Mouse (Mus musculus): ENCODE measurements around the gene Rasgrp1. TPM values are rescaled to one million over a fixed set of nuclear protein-coding genes. Genes with fewer than 3 reads are reported as not detected.

Gene Rasgrp1
- 2.7 and 3.4 TPM in 2 replicates for polyA plus RNA-seq (2012; rRNA removed)

DNA sequence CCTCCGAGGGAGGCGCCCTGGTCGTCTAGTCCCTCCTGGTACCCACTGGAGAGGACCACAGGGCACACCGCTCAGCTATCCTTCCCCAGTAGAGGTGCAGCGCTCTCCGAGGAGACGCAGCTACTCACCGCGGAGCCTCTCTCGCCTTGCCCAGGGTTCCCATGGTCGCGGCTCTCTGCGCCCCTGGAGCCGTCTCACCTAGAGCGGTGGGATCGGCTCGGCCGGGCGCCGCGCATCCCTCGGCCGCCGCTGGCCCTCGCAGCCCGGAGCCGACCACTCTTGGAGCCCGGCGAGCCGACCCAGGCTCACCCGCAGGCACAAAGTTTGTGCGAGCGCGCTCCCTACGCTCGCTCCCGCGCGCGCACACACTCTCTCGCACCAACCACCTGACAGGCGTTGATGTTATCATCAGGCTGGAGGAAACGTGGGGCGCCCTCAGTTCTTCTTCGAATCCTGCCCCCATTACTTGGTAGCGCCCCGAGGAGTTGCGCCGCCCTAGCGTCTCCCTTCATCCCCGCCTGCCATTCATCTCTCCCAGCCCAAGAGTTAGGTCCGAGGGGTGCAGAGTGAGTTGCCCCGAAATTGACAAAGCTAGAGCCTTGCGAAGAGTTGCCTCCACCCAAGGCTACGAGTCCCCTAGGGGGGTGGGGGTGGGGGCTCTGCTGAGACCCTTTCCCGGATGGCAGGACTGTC, at the start of gene Rasgrp1:
Gene Rasgrp1 (minus strand): TSS at position 455 of the 693 bp plus-strand sequence.
- TF ChIP-seq POLR2A (IDR thresholded peaks at IDR 0.05; ENCODE audit: borderline replicate concordance, extremely low read depth, insufficient read depth, insufficient read length, poor library complexity, severe bottlenecking) (no peak), CTCF (IDR thresholded peaks at IDR 0.05; ENCODE audit: borderline replicate concordance, extremely low read depth, insufficient read depth, insufficient read length) (no peak)
- DNase-seq (ENCODE audit: low read depth) = peak; percentile 41

DNA sequence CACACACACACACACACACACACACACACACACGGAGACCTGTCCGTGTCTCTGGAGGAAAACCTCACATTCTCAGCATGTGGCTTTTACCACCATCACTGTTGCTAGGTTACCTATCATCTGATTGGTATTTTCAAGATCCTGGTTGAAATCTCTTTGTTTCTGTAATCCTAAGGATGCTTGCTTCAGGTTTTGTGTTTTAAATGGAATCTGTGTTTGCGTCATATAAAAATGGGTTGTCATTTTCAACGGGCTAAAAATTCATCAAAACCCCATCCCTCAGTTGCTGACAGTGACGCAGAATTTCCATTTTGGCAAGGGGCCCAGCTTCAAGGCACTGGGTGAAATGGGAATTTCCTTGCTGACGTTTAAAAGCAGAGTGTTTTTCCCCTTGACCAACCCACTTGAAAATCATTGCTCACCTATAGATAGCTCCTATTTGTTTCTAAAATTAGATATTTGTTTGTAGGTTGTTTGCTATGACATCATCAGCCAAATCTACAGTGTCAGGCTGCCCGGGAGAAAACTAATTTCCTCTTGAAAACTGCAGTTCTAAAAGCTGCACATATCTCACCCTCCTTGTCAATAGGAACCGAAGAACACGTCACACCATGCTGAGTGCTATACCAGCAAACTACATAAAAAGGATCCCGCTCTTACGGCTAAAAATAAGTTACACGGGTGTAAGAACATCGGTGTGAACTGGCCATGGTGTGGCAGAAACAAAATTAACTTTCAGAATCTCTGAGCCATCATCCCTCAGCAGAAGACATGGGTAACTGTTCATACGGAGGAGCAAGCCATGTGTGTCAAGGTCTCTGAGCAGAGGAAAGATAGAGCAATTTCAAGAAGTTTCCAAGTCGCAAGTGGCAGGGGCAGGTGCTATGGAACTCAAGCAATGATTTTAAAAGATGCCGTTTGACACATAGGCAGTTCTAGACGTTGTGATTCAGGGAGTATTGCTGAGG, 47.4 kb upstream of the Rasgrp1 start:
- peak; percentile 75 for DNase-seq (ENCODE audit: low read depth)
- TF ChIP-seq POLR2A (IDR thresholded peaks at IDR 0.05; ENCODE audit: borderline replicate concordance, extremely low read depth, insufficient read depth, insufficient read length, poor library complexity, severe bottlenecking) (no peak), CTCF (IDR thresholded peaks at IDR 0.05; ENCODE audit: borderline replicate concordance, extremely low read depth, insufficient read depth, insufficient read length) (no peak)

DNA sequence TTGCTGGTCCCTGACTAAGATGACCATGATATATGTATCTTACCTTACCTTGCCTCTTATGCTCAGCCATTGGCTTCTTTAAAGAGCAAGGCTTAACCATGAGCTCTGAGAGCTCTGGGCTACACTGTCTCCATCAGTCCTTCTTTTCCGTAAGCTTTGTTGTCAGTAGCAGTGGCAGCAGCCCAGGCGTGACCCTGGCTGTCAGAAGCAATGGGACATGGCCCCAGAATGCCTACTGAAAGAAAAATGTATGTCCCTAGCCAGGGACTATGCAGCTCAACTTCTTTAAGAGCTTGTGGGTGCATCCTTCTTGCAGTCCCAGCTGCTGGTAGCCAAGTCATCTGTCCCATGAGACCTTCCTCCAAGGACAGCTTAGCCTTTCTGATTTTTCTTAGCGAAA, 46.7 kb upstream of the Rasgrp1 start:
- no peak for DNase-seq (ENCODE audit: low read depth)
- no peak for TF ChIP-seq CTCF (IDR thresholded peaks at IDR 0.05; ENCODE audit: borderline replicate concordance, extremely low read depth, insufficient read depth, insufficient read length)
- no peak for TF ChIP-seq POLR2A (IDR thresholded peaks at IDR 0.05; ENCODE audit: borderline replicate concordance, extremely low read depth, insufficient read depth, insufficient read length, poor library complexity, severe bottlenecking)

DNA sequence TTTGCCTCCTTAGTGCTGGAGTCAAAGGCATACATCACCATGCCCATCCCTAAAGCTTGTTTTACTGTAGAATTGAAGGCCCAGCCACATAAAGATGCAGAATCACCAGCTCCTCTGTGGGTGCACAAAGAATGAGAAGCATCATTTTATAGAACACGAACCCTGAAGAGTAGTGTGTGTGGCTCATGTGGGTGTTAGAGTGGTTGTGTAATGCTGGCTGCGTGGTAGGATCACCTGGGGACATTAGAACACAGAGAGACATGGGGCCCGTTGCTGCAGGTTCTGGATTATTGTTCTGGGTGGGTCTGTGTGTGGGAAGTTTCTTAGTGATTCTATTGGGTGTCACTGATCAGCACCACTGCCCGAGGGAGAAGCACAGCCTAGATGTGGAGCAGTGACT, 45.3 kb upstream of the Rasgrp1 start:
- TF ChIP-seq POLR2A (IDR thresholded peaks at IDR 0.05; ENCODE audit: borderline replicate concordance, extremely low read depth, insufficient read depth, insufficient read length, poor library complexity, severe bottlenecking) = no peak
- no peak for TF ChIP-seq CTCF (IDR thresholded peaks at IDR 0.05; ENCODE audit: borderline replicate concordance, extremely low read depth, insufficient read depth, insufficient read length)
- no peak for DNase-seq (ENCODE audit: low read depth)

DNA sequence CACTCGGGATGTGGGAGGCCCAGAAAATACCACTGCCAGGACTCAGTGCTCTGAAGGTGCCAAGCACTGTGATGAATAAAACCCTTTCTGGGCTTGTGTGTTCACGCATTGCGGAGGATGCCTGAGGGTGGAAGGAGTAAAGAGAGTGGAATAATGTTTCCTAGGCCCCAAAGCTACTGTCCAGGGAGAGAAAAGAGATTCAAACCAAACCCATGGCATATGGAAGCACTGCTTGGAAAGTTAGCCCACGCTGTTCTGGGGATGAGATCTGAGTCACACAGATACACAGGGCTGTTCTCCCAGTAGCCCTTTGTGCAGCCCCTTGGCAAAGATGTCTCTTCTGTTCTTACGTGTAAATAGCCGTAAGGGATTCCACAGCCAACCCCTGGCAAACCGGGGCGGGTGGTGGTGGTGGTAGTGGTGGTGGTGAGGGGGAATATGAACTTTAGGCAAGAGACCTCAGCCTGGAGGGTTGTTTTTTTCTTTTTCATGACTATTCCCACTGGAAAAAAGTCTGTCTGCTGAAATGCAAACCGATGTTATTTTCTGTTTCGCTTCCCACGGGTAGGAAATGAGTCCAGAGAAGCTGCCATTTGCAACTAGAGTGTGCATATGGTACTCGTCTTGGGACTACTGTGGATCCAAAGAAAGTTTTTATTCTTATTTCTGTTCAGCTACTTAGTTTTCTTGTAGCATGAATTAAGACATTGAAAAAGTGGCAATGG, 44.3 kb upstream of the Rasgrp1 start:
- TF ChIP-seq POLR2A (IDR thresholded peaks at IDR 0.05; ENCODE audit: borderline replicate concordance, extremely low read depth, insufficient read depth, insufficient read length, poor library complexity, severe bottlenecking) (no peak), CTCF (IDR thresholded peaks at IDR 0.05; ENCODE audit: borderline replicate concordance, extremely low read depth, insufficient read depth, insufficient read length) (no peak)
- DNase-seq (ENCODE audit: low read depth) = no peak

DNA sequence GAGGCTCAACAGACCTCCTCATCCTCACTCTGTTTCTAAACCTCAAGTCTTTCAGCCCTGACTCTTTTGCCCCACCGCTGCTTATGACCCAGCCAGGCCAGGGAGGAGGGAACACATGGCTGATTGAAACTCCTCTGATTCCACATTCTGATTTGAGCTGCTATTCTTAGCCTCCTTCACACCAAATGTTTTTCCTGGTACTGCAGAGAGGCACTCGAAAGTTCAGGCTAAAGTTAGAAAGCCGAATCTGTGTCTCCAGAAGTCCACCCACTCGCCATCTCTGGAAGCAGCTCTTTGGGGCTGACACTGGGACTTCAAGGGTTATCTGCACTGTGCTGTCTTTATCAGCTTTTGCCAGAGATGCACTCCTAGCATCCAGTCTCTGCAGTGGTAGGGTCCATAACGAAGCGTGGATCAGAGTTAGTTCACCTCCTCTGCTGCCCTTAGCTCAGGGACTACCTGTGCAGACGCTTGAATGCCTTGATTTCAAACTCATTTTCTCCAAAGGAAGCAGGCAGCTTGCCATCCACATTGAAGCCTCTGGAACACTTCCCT, 43.3 kb upstream of the Rasgrp1 start:
- TF ChIP-seq POLR2A (IDR thresholded peaks at IDR 0.05; ENCODE audit: borderline replicate concordance, extremely low read depth, insufficient read depth, insufficient read length, poor library complexity, severe bottlenecking) (no peak), CTCF (IDR thresholded peaks at IDR 0.05; ENCODE audit: borderline replicate concordance, extremely low read depth, insufficient read depth, insufficient read length) (no peak)
- DNase-seq (ENCODE audit: low read depth) = no peak

DNA sequence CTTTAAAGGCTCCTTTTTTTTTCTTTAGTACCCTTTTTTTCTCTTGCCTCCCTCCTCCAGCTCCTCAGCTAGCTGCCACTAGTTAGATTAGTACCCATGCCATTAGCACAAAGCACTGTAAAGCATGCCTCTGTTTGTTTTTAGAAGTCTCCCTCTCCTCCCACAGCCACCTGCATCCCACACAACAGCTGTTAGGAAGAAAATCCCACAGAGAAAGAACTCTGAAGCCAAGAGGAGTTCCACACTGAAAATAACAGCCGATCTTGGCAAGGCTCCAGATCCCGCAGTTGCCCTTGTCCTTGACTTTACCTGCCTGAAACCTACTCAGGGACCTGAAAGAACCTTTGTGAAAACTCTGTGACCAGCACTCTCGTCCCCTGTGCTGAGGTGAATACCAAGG, 38.5 kb upstream of the Rasgrp1 start:
- peak; percentile 46 for DNase-seq (ENCODE audit: low read depth)
- TF ChIP-seq POLR2A (IDR thresholded peaks at IDR 0.05; ENCODE audit: borderline replicate concordance, extremely low read depth, insufficient read depth, insufficient read length, poor library complexity, severe bottlenecking) = no peak
- TF ChIP-seq CTCF (IDR thresholded peaks at IDR 0.05; ENCODE audit: borderline replicate concordance, extremely low read depth, insufficient read depth, insufficient read length) = no peak

DNA sequence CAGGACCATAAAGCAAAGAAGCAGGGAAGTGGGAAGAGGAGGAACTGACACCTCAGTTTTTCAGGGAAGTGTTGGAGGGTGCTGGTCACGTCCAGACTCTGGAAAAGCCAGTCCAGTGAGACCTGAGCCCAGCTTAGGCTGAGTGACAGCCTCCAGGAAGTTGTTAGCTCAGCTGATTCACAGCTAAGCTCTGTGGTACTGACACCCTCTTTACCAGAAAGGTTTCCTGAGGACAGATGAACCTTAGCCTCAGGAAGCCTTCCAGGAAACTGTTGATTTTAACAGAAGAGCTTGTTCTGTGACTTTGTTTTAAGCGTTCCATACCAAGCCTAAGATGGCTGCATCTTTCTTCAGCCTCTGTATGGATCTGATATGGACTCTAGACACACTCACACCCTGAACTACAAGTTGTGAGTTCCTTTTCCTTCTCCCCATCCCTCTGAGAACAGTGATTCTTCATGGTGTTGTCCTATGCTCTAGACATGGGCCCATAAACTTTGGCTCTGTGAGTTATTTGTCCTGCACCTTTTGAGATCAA, 31.6 kb upstream of the Rasgrp1 start:
- no peak for TF ChIP-seq POLR2A (IDR thresholded peaks at IDR 0.05; ENCODE audit: borderline replicate concordance, extremely low read depth, insufficient read depth, insufficient read length, poor library complexity, severe bottlenecking)
- no peak for TF ChIP-seq CTCF (IDR thresholded peaks at IDR 0.05; ENCODE audit: borderline replicate concordance, extremely low read depth, insufficient read depth, insufficient read length)
- no peak for DNase-seq (ENCODE audit: low read depth)

DNA sequence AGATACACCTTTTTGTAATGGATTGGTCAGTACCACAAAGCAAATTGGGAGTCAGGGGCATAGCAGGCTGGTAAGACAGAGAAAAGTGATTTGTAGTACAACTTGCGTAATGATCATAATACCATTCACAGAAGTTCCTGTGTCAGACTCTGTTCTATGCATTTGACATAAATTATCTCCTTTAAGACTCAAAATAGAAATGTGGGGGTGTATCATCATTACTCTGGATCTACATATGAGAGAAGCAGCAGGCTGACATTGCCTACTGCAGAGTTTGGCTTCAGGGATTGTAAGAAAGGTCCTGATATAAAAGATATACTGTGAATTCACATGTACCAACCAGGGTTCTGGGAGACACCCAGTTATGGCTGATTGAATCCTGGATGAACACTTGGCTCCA, 28.9 kb upstream of the Rasgrp1 start:
- DNase-seq (ENCODE audit: low read depth) = no peak
- TF ChIP-seq CTCF (IDR thresholded peaks at IDR 0.05; ENCODE audit: borderline replicate concordance, extremely low read depth, insufficient read depth, insufficient read length) = no peak
- TF ChIP-seq POLR2A (IDR thresholded peaks at IDR 0.05; ENCODE audit: borderline replicate concordance, extremely low read depth, insufficient read depth, insufficient read length, poor library complexity, severe bottlenecking) = no peak

DNA sequence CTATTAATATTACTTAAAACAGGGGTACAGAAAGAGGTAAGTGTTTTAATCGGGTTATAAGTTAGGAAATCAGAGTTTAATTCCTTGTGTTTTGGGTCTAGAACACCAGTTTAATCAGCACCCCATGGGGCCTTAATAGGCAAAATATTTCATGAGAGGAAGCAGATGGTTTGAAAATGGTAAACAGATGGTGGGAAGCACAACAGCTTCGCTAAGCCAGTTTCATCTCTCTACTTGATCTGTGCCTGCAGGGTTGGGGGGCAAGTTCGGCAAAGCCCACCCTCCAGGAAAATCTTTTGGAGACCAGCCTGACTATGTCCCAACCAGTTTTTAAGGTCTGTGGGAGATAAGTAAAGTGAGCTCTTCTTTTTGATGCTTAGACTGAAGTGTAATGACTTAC, 23.7 kb upstream of the Rasgrp1 start:
- DNase-seq (ENCODE audit: low read depth) = peak; percentile 74
- TF ChIP-seq CTCF (IDR thresholded peaks at IDR 0.05; ENCODE audit: borderline replicate concordance, extremely low read depth, insufficient read depth, insufficient read length) = no peak

DNA sequence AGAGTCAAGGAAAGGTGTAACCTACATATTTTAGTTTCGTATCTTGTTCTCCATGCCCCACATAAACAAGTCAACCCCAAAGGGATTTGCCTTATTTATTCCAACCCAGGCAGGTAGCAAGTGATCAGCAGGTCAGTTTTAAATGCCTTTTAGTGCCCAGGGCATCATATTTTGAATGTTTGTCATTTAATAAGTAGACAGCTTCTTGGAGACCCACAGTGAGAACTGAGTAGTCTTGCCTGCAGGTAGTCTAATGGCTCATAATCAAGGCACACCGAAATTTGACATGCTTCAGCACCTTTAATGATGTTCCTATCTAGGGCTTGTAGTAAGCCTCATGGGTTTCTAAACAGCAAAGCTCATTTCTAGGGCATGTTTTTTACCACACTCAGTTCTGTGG, 21.3 kb upstream of the Rasgrp1 start:
- no peak for DNase-seq (ENCODE audit: low read depth)
- no peak for TF ChIP-seq POLR2A (IDR thresholded peaks at IDR 0.05; ENCODE audit: borderline replicate concordance, extremely low read depth, insufficient read depth, insufficient read length, poor library complexity, severe bottlenecking)
- no peak for TF ChIP-seq CTCF (IDR thresholded peaks at IDR 0.05; ENCODE audit: borderline replicate concordance, extremely low read depth, insufficient read depth, insufficient read length)

Data from brain, embryonic 14.5 days (tissue).